In genomic region chr7:132423570-132423969, GRCm38 (mm10) we compare ENCODE assay signal across 15 mouse cellular contexts.
DNase-seq lines count a peak whose midpoint lies in the region; ATAC-seq lines count a peak whose summit lies in the region.
"Had no signal": no experiment of that assay in that cellular context is flagged by ENCODE, and none has a peak within 500 bp of the region (broad histone marks: within the 10 kb centered on the region; RNA-seq: fewer than 3 reads in every experiment).

No protein-coding gene starts in this region.

- H3K4me3 ChIP-seq in liver, embryonic 16.5 days (ENCODE audit: low read depth, low read length) = no peak overlapping the region
- H3K4me3 ChIP-seq in liver, embryonic 12.5 days = no peak overlapping the region
- H3K4me3 ChIP-seq: erythroblast, embryonic 14.5 days had no signal

- H3K36me3 ChIP-seq in liver, embryonic 16.5 days (ENCODE audit: control insufficient read depth, insufficient read depth) = no peaks in the 10 kb centered on the region
- H3K36me3 ChIP-seq in liver, embryonic 12.5 days = no peaks in the 10 kb centered on the region
- H3K36me3 ChIP-seq: G1E had no signal

- no peaks in the 10 kb centered on the region for H3K9me3 ChIP-seq in liver, embryonic 16.5 days (replicated peaks; ENCODE audit: control insufficient read depth, low read length)
- H3K9me3 ChIP-seq in liver, embryonic 12.5 days (replicated peaks) = no peaks in the 10 kb centered on the region

- no peak overlapping the region for H3K27ac ChIP-seq in liver, embryonic 16.5 days (ENCODE audit: low read length)
- H3K27ac ChIP-seq in liver, embryonic 12.5 days = no peak overlapping the region
- H3K27ac ChIP-seq: macrophage had no signal

- H3K4me2 ChIP-seq in liver, embryonic 16.5 days (ENCODE audit: low read depth, low read length) = no peak overlapping the region
- H3K4me2 ChIP-seq in liver, embryonic 12.5 days = no peak overlapping the region

- 0 out of 2 replicates have a peak, but pooled peaks have one; percentile 24 for ATAC-seq in liver, embryonic 16.5 days (ENCODE audit: low read depth)
- no peak for ATAC-seq in liver, embryonic 12.5 days
- ATAC-seq: inflammation-experienced regulatory T-cells, adult 6 months had no signal

- peak; percentile 34 to 75 for DNase-seq in adrenal gland, adult (ENCODE audit: inconsistent age in 2 of 2, low spot score in 1 of 2)
- no peak for DNase-seq in adrenal gland, postnatal 4 days (ENCODE audit: low spot score in 2 of 2)
- DNase-seq in heart, postnatal 10 days = peak; percentile 19 to 30
- peak; percentile 28 for DNase-seq in lung, postnatal 14 days
- DNase-seq in thymus, postnatal 4 days = no peak
- DNase-seq in urinary bladder, adult 18-20 months (ENCODE audit: low spot score in 2 of 2) = no peak
- DNase-seq: cerebellum, postnatal 36 days; spleen, adult 18-20 months; thymus, adult 18-20 months had no signal

- 58% methylated on average over 5 of the region's 5 CpGs for WGBS in liver, embryonic 16.5 days (ENCODE audit: insufficient replicate concordance)
- 46% methylated on average over 5 of the region's 5 CpGs for WGBS in liver, embryonic 12.5 days (ENCODE audit: insufficient replicate concordance)

- intact Hi-C loops in heart, postnatal 10 days (cut with DNase I) = loop anchor here (5.0 kb wide), 1 partner anchor 91 kb away; no protein-coding TSS in a partner anchor

- H3K9ac ChIP-seq in liver, embryonic 16.5 days (ENCODE audit: low read depth, low read length) = no peak overlapping the region
- no peak overlapping the region for H3K9ac ChIP-seq in liver, embryonic 12.5 days

- no peaks in the 10 kb centered on the region for H3K4me1 ChIP-seq in liver, embryonic 16.5 days (ENCODE audit: control insufficient read depth, low read depth, low read length)
- no peaks in the 10 kb centered on the region for H3K4me1 ChIP-seq in liver, embryonic 12.5 days

- H3K27me3 ChIP-seq in liver, embryonic 16.5 days (ENCODE audit: control insufficient read depth, insufficient read depth, low read depth, low read length) = no peaks in the 10 kb centered on the region
- H3K27me3 ChIP-seq in liver, embryonic 12.5 days (replicated peaks) = no peaks in the 10 kb centered on the region; the same call in 1 of the 2 replicates

Comparison
In these comparisons a context has a peak if more than half of its experiments do, and no peak if none do; other contexts are left out.
1. DNase-seq: peak in adrenal gland, adult (2 of 2), heart, postnatal 10 days (2 of 2) and lung, postnatal 14 days (single experiment); none in adrenal gland, postnatal 4 days (0 of 2), thymus, postnatal 4 days (single experiment) and urinary bladder, adult 18-20 months (0 of 2).